Mouse (Mus musculus) megakaryocyte, embryonic 14.5 days (primary cell): ENCODE results near the gene Lekr1.

Source experiments
- FLI1 ChIP-seq: IDR thresholded peaks from 2 replicates; pipeline ENCODE4 v1.6.1; 2012; ENCODE audit warnings: low read length, inconsistent platforms, mixed read lengths
- GATA1 ChIP-seq: IDR thresholded peaks from 3 replicates; pipeline ENCODE4 v1.6.1; 2012; ENCODE audit warnings: mixed read lengths, low read length, inconsistent platforms, borderline replicate concordance

GRCm38 (mm10) chr3:65819841-65820240, 153.8 kb downstream of the Lekr1 start:
- no peak for TF ChIP-seq GATA1
- TF ChIP-seq FLI1, result no peak
